Comparison of ENCODE assay signal across 9 mouse cellular contexts in the genomic region with DNA sequence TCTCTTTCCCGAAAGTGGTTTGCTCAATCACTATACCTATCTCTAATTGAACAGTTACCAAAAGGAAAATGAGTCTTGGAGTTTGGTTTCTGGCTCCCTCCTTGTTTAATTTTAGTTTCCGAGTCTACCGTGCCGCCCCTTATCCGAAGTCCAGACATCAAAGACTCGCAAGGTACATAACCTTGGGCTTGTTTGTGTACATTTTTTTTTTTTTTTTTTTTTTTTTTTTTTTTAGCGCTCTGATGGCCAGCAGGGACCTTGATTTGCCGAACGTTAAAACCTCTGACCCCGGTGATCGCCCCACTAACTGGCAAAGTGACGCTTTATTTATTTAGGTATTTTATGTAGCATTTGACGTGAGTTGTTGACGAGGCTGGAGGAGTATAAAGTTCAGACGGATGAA. TPM values are rescaled to one million over a fixed set of nuclear protein-coding genes. Genes with fewer than 3 reads are reported as not detected.
DNase-seq lines count a peak whose midpoint lies in the region; ATAC-seq and TF ChIP-seq lines count a peak whose summit lies in the region.
"Had no signal": no experiment of that assay in that cellular context is flagged by ENCODE, and none has a peak within 500 bp of the region (broad histone marks: within the 10 kb centered on the region; RNA-seq: fewer than 3 reads in every experiment).

No protein-coding gene starts in this region.

- H3K4me1 ChIP-seq in embryonic facial prominence, embryonic 11.5 days (ENCODE audit: control insufficient read depth, insufficient read depth, low read length) = no peaks in the 10 kb centered on the region
- peaks cover 11% of the 10 kb centered on the region; the same call in 1 of the 2 replicates for H3K4me1 ChIP-seq in hindbrain, embryonic 15.5 days (replicated peaks)
- peaks cover 14% of the 10 kb centered on the region; the same call in 1 of the 2 replicates for H3K4me1 ChIP-seq in midbrain, embryonic 15.5 days

- H3K9me3 ChIP-seq in embryonic facial prominence, embryonic 11.5 days (replicated peaks; ENCODE audit: control insufficient read depth, low read length) = no peaks in the 10 kb centered on the region
- H3K9me3 ChIP-seq in hindbrain, embryonic 15.5 days = no peaks in the 10 kb centered on the region
- H3K9me3 ChIP-seq in midbrain, embryonic 15.5 days = no peaks in the 10 kb centered on the region

- WGBS in embryonic facial prominence, embryonic 11.5 days = under 1% methylated on average over 15 of the region's 15 CpGs
- under 1% methylated on average over 15 of the region's 15 CpGs for WGBS in hindbrain, embryonic 15.5 days
- WGBS in midbrain, embryonic 15.5 days = under 1% methylated on average over 15 of the region's 15 CpGs

- peak overlapping the region; percentile 70 for H3K4me2 ChIP-seq in embryonic facial prominence, embryonic 11.5 days (ENCODE audit: low read depth, low read length)
- H3K4me2 ChIP-seq in hindbrain, embryonic 15.5 days = peak overlapping the region; percentile 73
- H3K4me2 ChIP-seq in midbrain, embryonic 15.5 days = peak overlapping the region; percentile 69

- no peaks in the 10 kb centered on the region for H3K36me3 ChIP-seq in embryonic facial prominence, embryonic 11.5 days (replicated peaks; ENCODE audit: control insufficient read depth, insufficient read depth, low read depth, low read length)
- no peaks in the 10 kb centered on the region for H3K36me3 ChIP-seq in hindbrain, embryonic 15.5 days
- H3K36me3 ChIP-seq in midbrain, embryonic 15.5 days (replicated peaks) = no peaks in the 10 kb centered on the region

- ATAC-seq in embryonic facial prominence, embryonic 11.5 days (replicated peaks; ENCODE audit: insufficient number of reproducible peaks, low FRiP score, low TSS enrichment, low read depth) = no peak
- ATAC-seq in hindbrain, embryonic 15.5 days (ENCODE audit: low FRiP score, low read depth) = no peak
- ATAC-seq in midbrain, embryonic 15.5 days (replicated peaks) = peak; percentile 0; the same call in 1 of the 2 replicates
- ATAC-seq in cerebellum, adult (ENCODE audit: insufficient number of reproducible peaks, low FRiP score, low TSS enrichment) = no peak

- no peak for TF ChIP-seq CTCF in layer of hippocampus, adult 2 months (conservative IDR thresholded peaks at IDR 0.05)

- no peak for DNase-seq in layer of hippocampus, adult 2 months (ENCODE audit: low spot score in 2 of 2)
- no peak for DNase-seq in layer of hippocampus, postnatal 14 days (ENCODE audit: low spot score in 2 of 2)
- DNase-seq in embryonic facial prominence, embryonic 11.5 days (ENCODE audit: low spot score) = no peak
- DNase-seq in urinary bladder, postnatal 10 days (ENCODE audit: low spot score) = no peak
- no peak for DNase-seq in MN1 (ENCODE audit: low spot score)

- H3K9ac ChIP-seq in embryonic facial prominence, embryonic 11.5 days (replicated peaks; ENCODE audit: low read length) = peak overlapping the region; percentile 58
- peak overlapping the region; percentile 55 for H3K9ac ChIP-seq in hindbrain, embryonic 15.5 days
- peak overlapping the region; percentile 67 for H3K9ac ChIP-seq in midbrain, embryonic 15.5 days

- peak overlapping the region; percentile 89 for H3K27ac ChIP-seq in layer of hippocampus, adult 2 months
- H3K27ac ChIP-seq in embryonic facial prominence, embryonic 11.5 days (replicated peaks; ENCODE audit: low read depth, low read length) = no peak overlapping the region
- peak overlapping the region; percentile 76 for H3K27ac ChIP-seq in hindbrain, embryonic 15.5 days (replicated peaks)
- peak overlapping the region; percentile 77 for H3K27ac ChIP-seq in midbrain, embryonic 15.5 days

- H3K27me3 ChIP-seq in embryonic facial prominence, embryonic 11.5 days (ENCODE audit: control insufficient read depth, insufficient read depth, low read length) = no peaks in the 10 kb centered on the region
- no peaks in the 10 kb centered on the region for H3K27me3 ChIP-seq in hindbrain, embryonic 15.5 days
- peaks cover 5% of the 10 kb centered on the region for H3K27me3 ChIP-seq in midbrain, embryonic 15.5 days (replicated peaks)

- peak overlapping the region; percentile 73 for H3K4me3 ChIP-seq in layer of hippocampus, adult 2 months
- peak overlapping the region; percentile 64 for H3K4me3 ChIP-seq in embryonic facial prominence, embryonic 11.5 days (ENCODE audit: low read depth, low read length)
- peak overlapping the region; percentile 61 for H3K4me3 ChIP-seq in hindbrain, embryonic 15.5 days
- peak overlapping the region; percentile 73 for H3K4me3 ChIP-seq in midbrain, embryonic 15.5 days

RNA-seq across cellular contexts. Expression of gene Rnase4, which starts 1.2 kb away (rescaled TPM):
- 10 to 100 TPM; 15.0 to 18.0 TPM for total RNA-seq in layer of hippocampus, adult 2 months (2021)
- total RNA-seq in layer of hippocampus, postnatal 14 days (2021) = 10 to 100 TPM; 19.8 to 20.8 TPM
- 14.4 and 14.7 TPM in 2 replicates for polyA plus RNA-seq in embryonic facial prominence, embryonic 11.5 days (2014; fragmentation: Nextera tagmentation; extraction: Ambion mirVana)
- polyA plus RNA-seq in hindbrain, embryonic 15.5 days (2015; fragmentation: Nextera tagmentation; extraction: Ambion mirVana) = 16.4 and 17.6 TPM in 2 replicates
- 13.9 and 15.6 TPM in 2 replicates for polyA plus RNA-seq in midbrain, embryonic 15.5 days (2015; fragmentation: Nextera tagmentation; extraction: Ambion mirVana)

RNA-seq across cellular contexts. Expression of gene Ang, which starts 1.3 kb away (rescaled TPM):
- 1 to 10 TPM; 3.5 to 4.8 TPM for total RNA-seq in layer of hippocampus, adult 2 months (2021)
- total RNA-seq in layer of hippocampus, postnatal 14 days (2021) = 1 to 10 TPM; 4.7 to 5.6 TPM
- 2.2 and 2.6 TPM in 2 replicates for polyA plus RNA-seq in embryonic facial prominence, embryonic 11.5 days (2014; fragmentation: Nextera tagmentation; extraction: Ambion mirVana)
- 5.0 TPM in 2 replicates for polyA plus RNA-seq in hindbrain, embryonic 15.5 days (2015; fragmentation: Nextera tagmentation; extraction: Ambion mirVana)
- polyA plus RNA-seq in midbrain, embryonic 15.5 days (2015; fragmentation: Nextera tagmentation; extraction: Ambion mirVana) = 4.5 and 4.8 TPM in 2 replicates

RNA-seq across cellular contexts. Expression of gene Olfr750, which starts 15.4 kb away (rescaled TPM):
- not detected for total RNA-seq in layer of hippocampus, adult 2 months (2021)
- total RNA-seq in layer of hippocampus, postnatal 14 days (2021) = not detected
- not detected in 2 replicates for polyA plus RNA-seq in embryonic facial prominence, embryonic 11.5 days (2014; fragmentation: Nextera tagmentation; extraction: Ambion mirVana)
- 0.05 and 0.08 TPM in 2 replicates for polyA plus RNA-seq in hindbrain, embryonic 15.5 days (2015; fragmentation: Nextera tagmentation; extraction: Ambion mirVana)
- polyA plus RNA-seq in midbrain, embryonic 15.5 days (2015; fragmentation: Nextera tagmentation; extraction: Ambion mirVana) = 0.08 and 0.09 TPM in 2 replicates
- total RNA-seq: gastrocnemius, adult 8-10 months had no signal

RNA-seq across cellular contexts. Expression of gene Eddm3b, which starts 24.6 kb away (rescaled TPM):
- total RNA-seq in layer of hippocampus, adult 2 months (2021) = not detected
- not detected for total RNA-seq in layer of hippocampus, postnatal 14 days (2021)
- not detected in 2 replicates for polyA plus RNA-seq in embryonic facial prominence, embryonic 11.5 days (2014; fragmentation: Nextera tagmentation; extraction: Ambion mirVana)
- polyA plus RNA-seq in hindbrain, embryonic 15.5 days (2015; fragmentation: Nextera tagmentation; extraction: Ambion mirVana) = not detected in 2 replicates
- polyA plus RNA-seq in midbrain, embryonic 15.5 days (2015; fragmentation: Nextera tagmentation; extraction: Ambion mirVana) = not detected in 2 replicates
- total RNA-seq: gastrocnemius, adult 8-10 months had no signal

RNA-seq across cellular contexts. Expression of gene Rnase12, which starts 32.2 kb away (rescaled TPM):
- not detected for total RNA-seq in layer of hippocampus, adult 2 months (2021)
- not detected for total RNA-seq in layer of hippocampus, postnatal 14 days (2021)
- polyA plus RNA-seq in embryonic facial prominence, embryonic 11.5 days (2014; fragmentation: Nextera tagmentation; extraction: Ambion mirVana) = not detected in 2 replicates
- polyA plus RNA-seq in hindbrain, embryonic 15.5 days (2015; fragmentation: Nextera tagmentation; extraction: Ambion mirVana) = not detected in 2 replicates
- not detected in 2 replicates for polyA plus RNA-seq in midbrain, embryonic 15.5 days (2015; fragmentation: Nextera tagmentation; extraction: Ambion mirVana)
- total RNA-seq: gastrocnemius, adult 8-10 months had no signal
